Mouse (Mus musculus) forebrain, embryonic 15.5 days (tissue): ENCODE data around the gene Tulp4. TPM values are rescaled to one million over a fixed set of nuclear protein-coding genes. Genes with fewer than 3 reads are reported as not detected.
A peak's percentile ranks its signal among the peaks of the same experiment; 100 is the strongest.

Source experiments
- ATAC-seq: fragments of 200-750 bp; cut with Nextera tagmentation; replicated peaks from 2 replicates; pipeline ENCODE4 v1.8.0; 2017; ENCODE audit warnings: mild to moderate bottlenecking, moderate TSS enrichment, moderate library complexity
- H3K27ac ChIP-seq: fragments of 300-500 bp; sonication (generic); replicated peaks from 2 replicates; pipeline ENCODE4 v1.5.1; 2015; ENCODE audit warnings: mild to moderate bottlenecking, inconsistent platforms
- H3K27me3 ChIP-seq: fragments of 300-500 bp; sonication (generic); 2 replicates; pipeline ENCODE4 v1.6.1; 2015; ENCODE audit warnings: inconsistent platforms
- H3K36me3 ChIP-seq: fragments of 300-500 bp; sonication (generic); 2 replicates; pipeline ENCODE4 v1.6.1; 2015; ENCODE audit warnings: mild to moderate bottlenecking, inconsistent platforms
- H3K4me1 ChIP-seq: fragments of 300-500 bp; sonication (generic); 2 replicates; pipeline ENCODE4 v1.6.1; 2015; ENCODE audit warnings: inconsistent platforms
- H3K4me2 ChIP-seq: fragments of 300-500 bp; sonication (generic); replicated peaks from 2 replicates; pipeline ENCODE4 v1.6.1; 2015; ENCODE audit warnings: mild to moderate bottlenecking, inconsistent platforms
- H3K4me3 ChIP-seq: fragments of 300-500 bp; sonication (generic); 2 replicates; pipeline ENCODE4 v1.5.1; 2015; ENCODE audit warnings: mild to moderate bottlenecking, inconsistent platforms
- H3K9ac ChIP-seq: fragments of 300-500 bp; sonication (generic); replicated peaks from 2 replicates; pipeline ENCODE4 v1.6.1; 2015; ENCODE audit warnings: mild to moderate bottlenecking, inconsistent platforms
- H3K9me3 ChIP-seq: fragments of 300-500 bp; sonication (generic); 2 replicates; pipeline ENCODE4 v1.6.1; 2016; ENCODE audit warnings: inconsistent platforms
- WGBS: fragments of 180-500 bp; shearing (Covaris S2); methylation state at CpG from one replicate; pipeline ENCODE4 v1.1.7; 2015; ENCODE audit warnings: mixed read lengths; 5-methylcytosine and 5-hydroxymethylcytosine counted together
- polyA plus RNA-seq: library from polyadenylated mRNA; unstranded; fragments of >200 nt; fragmentation: Nextera tagmentation; extraction: Ambion mirVana; gene quantifications from 2 replicates; pipeline ENCODE4 v1.2.1, GENCODE M21; 2015

Tulp4 gene
- polyA plus RNA-seq, 1 experiment from 2014 or later: 152 TPM

DNA sequence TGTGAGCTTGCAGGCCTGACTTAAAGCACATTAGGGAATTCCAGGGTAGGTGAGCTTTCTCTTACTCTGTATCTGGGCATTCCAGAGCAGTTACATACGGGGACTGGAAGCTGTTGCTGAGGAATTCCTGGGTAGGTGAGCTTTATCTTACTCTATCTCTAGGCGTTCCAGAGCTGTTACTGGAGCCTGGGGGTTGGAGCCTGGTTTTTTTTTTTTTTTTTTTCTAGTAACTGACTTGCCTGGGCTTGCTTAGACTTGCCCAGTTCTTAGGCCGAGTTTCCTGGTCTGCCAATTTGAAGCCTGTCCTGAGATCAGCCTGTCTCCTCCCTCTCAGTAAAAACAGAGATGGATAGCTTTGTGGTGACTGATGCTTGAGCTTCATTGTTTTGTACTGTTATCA is 21.8 kb downstream of the Tulp4 start:
- Histone ChIP-seq H3K36me3 (peaks cover 22% of the 10 kb centered on the region), H3K9ac (no peak overlapping the region), H3K9me3 (no peaks in the 10 kb centered on the region), H3K27me3 (no peaks in the 10 kb centered on the region), H3K4me3 (no peak overlapping the region), H3K4me2 (no peak overlapping the region), H3K4me1 (peaks cover 8% of the 10 kb centered on the region), H3K27ac (no peak overlapping the region)
- no peak for ATAC-seq
- whole genome bisulfite sequencing: 74% methylated on average over 3 of the region's 3 CpGs

DNA sequence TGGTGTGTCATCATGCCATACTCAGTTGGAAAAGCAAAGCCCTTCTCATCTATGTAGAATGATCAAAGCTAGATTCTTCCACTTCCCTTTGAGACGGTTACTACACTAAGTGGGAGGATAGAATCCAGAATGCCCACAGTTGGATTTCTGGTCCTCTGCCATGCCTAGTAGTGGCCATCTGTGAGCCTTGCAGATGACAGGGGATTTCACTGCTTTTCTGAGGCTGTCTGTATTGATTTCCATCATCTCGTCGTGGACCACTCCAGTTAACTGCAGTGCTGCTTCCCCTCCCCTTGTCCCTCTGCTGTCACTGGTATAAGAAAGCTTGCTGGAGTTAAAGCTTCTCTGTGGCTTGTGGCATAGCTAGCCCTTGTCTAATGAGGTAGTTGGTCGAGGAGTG is 23.1 kb downstream of the Tulp4 start:
- no peak overlapping the region for H3K9ac ChIP-seq
- peaks cover 11% of the 10 kb centered on the region; the same call in 1 of the 2 replicates for H3K36me3 ChIP-seq
- H3K4me3 ChIP-seq: no peak overlapping the region
- no peak overlapping the region for H3K4me2 ChIP-seq
- 62% methylated on average over 4 of the region's 4 CpGs for WGBS
- 0 out of 2 replicates have a peak overlapping the region, but pooled peaks have one; percentile 25 for H3K27ac ChIP-seq
- H3K4me1 ChIP-seq: peaks cover 8% of the 10 kb centered on the region
- ATAC-seq: no peak
- no peaks in the 10 kb centered on the region for H3K9me3 ChIP-seq
- H3K27me3 ChIP-seq: no peaks in the 10 kb centered on the region

GRCm38 (mm10) chr17:6131083-6131482 is 24.8 kb downstream of the Tulp4 start:
- WGBS: 96% methylated on average over 3 of the region's 3 CpGs
- peaks cover 11% of the 10 kb centered on the region for H3K4me1 ChIP-seq
- H3K9me3 ChIP-seq: no peaks in the 10 kb centered on the region
- no peak overlapping the region for H3K27ac ChIP-seq
- H3K9ac ChIP-seq: no peak overlapping the region
- no peak for ATAC-seq
- no peaks in the 10 kb centered on the region for H3K27me3 ChIP-seq
- H3K36me3 ChIP-seq: 0 out of 2 replicates have a peak, but pooled peaks cover 3% of the 10 kb centered on the region
- no peak overlapping the region for H3K4me3 ChIP-seq
- H3K4me2 ChIP-seq: no peak overlapping the region

DNA sequence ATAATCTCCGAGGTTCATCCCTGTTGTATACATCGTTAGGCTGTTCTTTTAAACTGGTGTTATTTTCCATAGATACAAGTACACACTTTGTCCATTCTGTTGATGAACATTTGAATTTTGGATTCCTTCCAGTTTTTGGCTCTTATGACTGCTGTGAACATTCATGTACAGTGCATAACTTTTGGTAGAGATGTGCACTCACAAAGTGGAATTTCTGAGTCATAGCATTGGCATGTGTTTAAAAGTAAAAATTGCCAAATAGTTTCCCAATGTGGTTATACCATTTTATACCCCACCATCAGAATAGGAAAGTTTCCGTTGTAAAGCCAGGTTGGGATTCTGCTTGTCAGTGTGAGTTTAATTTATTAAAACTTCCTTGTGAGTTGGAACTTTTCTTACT is 34.6 kb downstream of the Tulp4 start:
- whole genome bisulfite sequencing: 74% methylated on average over 3 of the region's 3 CpGs

DNA sequence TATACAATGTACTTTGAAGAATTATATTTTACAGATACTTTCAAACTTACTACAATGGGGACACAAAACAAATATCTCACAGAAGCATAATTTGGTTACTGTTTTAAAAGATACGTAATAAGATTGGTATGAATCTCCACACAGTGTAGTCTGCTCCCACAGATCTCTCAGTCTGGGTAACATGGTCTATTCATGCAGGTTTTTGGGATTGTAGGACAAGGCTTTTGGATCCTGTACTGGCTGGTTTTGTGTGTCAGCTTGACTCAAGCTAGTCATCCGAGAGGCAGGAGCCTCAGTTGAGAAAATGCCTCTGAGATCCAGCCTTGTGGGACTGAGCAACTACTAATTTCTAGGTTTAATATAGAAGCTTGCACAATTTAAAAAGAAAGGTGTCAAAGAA is 35.1 kb downstream of the Tulp4 start:
- Histone ChIP-seq H3K4me3 (no peak overlapping the region), H3K9me3 (no peaks in the 10 kb centered on the region), H3K4me1 (0 out of 2 replicates have a peak, but pooled peaks cover 2% of the 10 kb centered on the region), H3K9ac (no peak overlapping the region), H3K27ac (no peak overlapping the region), H3K36me3 (peaks cover 13% of the 10 kb centered on the region), H3K27me3 (no peaks in the 10 kb centered on the region), H3K4me2 (no peak overlapping the region)
- 90% methylated on average over 2 of the region's 2 CpGs for WGBS
- ATAC-seq: no peak

More for the DNA sequence above, 34.6 kb downstream of the Tulp4 start:
- no peaks in the 10 kb centered on the region for H3K9me3 ChIP-seq
- no peaks in the 10 kb centered on the region for H3K27me3 ChIP-seq
- H3K4me1 ChIP-seq: 0 out of 2 replicates have a peak, but pooled peaks cover 2% of the 10 kb centered on the region
- no peak overlapping the region for H3K27ac ChIP-seq
- H3K9ac ChIP-seq: no peak overlapping the region
- no peak for ATAC-seq
- H3K36me3 ChIP-seq: peaks cover 13% of the 10 kb centered on the region
- no peak overlapping the region for H3K4me2 ChIP-seq
- no peak overlapping the region for H3K4me3 ChIP-seq

DNA sequence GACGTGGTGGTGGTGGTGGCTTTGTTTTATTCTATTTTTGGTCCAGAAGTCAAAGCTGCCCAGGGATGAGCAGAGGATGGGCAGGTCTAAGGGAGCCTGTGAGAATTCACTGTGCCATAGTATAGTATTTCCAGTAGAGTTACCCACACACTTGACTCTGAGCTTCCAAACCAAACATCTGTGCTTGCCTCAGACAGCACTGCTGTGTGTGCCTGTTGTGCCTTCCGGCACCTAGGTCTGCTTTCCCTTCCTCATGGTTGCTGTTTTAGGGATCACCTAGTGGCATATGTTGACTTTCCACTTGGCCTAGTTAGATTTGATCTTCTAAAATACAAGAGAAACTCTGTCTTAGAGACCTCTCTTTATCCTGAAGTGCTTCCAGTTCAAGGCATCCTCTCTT is 39.0 kb downstream of the Tulp4 start:
- H3K27ac ChIP-seq: no peak overlapping the region
- no peak overlapping the region for H3K4me3 ChIP-seq
- H3K4me2 ChIP-seq: no peak overlapping the region
- no peak for ATAC-seq
- no peak overlapping the region for H3K9ac ChIP-seq
- peaks cover 4% of the 10 kb centered on the region; the same call in 1 of the 2 replicates for H3K36me3 ChIP-seq
- 89% methylated on average over 2 of the region's 2 CpGs for WGBS
- 0 out of 2 replicates have a peak, but pooled peaks cover 2% of the 10 kb centered on the region for H3K4me1 ChIP-seq
- no peaks in the 10 kb centered on the region for H3K27me3 ChIP-seq
- H3K9me3 ChIP-seq: no peaks in the 10 kb centered on the region

DNA sequence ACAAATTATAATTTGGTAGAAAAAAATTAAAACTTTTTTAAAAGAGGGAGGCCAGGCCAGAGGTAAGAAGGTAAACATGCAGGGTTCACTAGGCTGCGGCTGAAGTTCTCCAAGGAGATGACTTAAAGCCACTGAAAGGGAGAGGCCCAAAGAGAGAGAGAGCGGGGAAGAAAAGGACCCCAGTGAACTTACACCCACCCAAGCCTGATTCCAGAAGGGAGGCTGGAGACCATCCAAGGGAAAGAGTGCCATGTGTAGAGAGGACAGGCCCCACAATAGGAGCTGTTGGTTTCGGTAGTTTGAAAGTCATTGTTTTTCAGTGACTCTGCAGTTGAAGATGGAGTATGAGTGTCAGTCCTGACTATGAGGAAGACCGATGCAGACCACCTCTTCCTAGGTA is 46.7 kb downstream of the Tulp4 start:
- Histone ChIP-seq H3K36me3 (no peaks in the 10 kb centered on the region), H3K9me3 (no peaks in the 10 kb centered on the region), H3K27me3 (no peaks in the 10 kb centered on the region), H3K9ac (no peak overlapping the region), H3K4me1 (0 out of 2 replicates have a peak, but pooled peaks cover 3% of the 10 kb centered on the region), H3K4me2 (no peak overlapping the region), H3K4me3 (no peak overlapping the region), H3K27ac (no peak overlapping the region)
- WGBS: 95% methylated on average over 4 of the region's 4 CpGs
- ATAC-seq: no peak

GRCm38 (mm10) chr17:6153581-6153980 is 47.3 kb downstream of the Tulp4 start:
- no peak overlapping the region for H3K4me2 ChIP-seq
- H3K4me1 ChIP-seq: 0 out of 2 replicates have a peak, but pooled peaks cover 3% of the 10 kb centered on the region
- WGBS: 94% methylated on average over 4 of the region's 4 CpGs
- no peak overlapping the region for H3K9ac ChIP-seq
- H3K27me3 ChIP-seq: no peaks in the 10 kb centered on the region
- no peaks in the 10 kb centered on the region for H3K9me3 ChIP-seq
- H3K4me3 ChIP-seq: no peak overlapping the region
- H3K27ac ChIP-seq: no peak overlapping the region
- H3K36me3 ChIP-seq: no peaks in the 10 kb centered on the region
- ATAC-seq: no peak

DNA sequence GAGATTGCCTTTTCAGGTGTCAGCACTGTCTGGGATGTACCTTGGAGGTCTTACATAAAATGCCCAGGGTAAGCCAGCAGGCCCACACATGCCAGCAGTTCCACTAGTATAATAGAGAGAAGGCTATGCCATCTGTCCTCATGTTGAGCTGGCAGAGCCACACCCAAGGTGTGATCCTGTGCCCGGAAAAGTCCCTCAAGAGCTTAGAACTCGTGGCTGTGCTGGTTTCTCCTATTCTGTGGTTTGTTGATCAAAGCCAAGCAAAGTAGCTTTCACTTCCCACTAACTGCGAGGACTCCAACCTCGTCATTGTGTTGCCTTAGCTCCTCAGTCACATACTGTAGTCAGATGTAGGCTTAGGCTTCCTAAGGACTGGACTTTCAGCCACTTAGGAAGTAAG is 48.1 kb downstream of the Tulp4 start:
- 78% methylated on average over 4 of the region's 4 CpGs for WGBS
- no peak for ATAC-seq
- no peaks in the 10 kb centered on the region for H3K9me3 ChIP-seq
- H3K4me3 ChIP-seq: no peak overlapping the region
- H3K4me1 ChIP-seq: 0 out of 2 replicates have a peak, but pooled peaks cover 3% of the 10 kb centered on the region
- no peak overlapping the region for H3K4me2 ChIP-seq
- H3K27ac ChIP-seq: no peak overlapping the region
- no peaks in the 10 kb centered on the region for H3K27me3 ChIP-seq
- H3K36me3 ChIP-seq: no peaks in the 10 kb centered on the region
- H3K9ac ChIP-seq: no peak overlapping the region

- Histone ChIP-seq H3K36me3 (no peaks in the 10 kb centered on the region), H3K4me3 (no peak overlapping the region), H3K27ac (no peak overlapping the region), H3K9ac (no peak overlapping the region), H3K27me3 (no peaks in the 10 kb centered on the region), H3K4me2 (no peak overlapping the region), H3K4me1 (no peaks in the 10 kb centered on the region), H3K9me3 (no peaks in the 10 kb centered on the region)
- ATAC-seq: no peak
- whole genome bisulfite sequencing: 97% methylated on average over 6 of the region's 6 CpGs
Measured at GRCm38 (mm10) chr17:6160495-6160894, 54.3 kb downstream of the Tulp4 start.

DNA sequence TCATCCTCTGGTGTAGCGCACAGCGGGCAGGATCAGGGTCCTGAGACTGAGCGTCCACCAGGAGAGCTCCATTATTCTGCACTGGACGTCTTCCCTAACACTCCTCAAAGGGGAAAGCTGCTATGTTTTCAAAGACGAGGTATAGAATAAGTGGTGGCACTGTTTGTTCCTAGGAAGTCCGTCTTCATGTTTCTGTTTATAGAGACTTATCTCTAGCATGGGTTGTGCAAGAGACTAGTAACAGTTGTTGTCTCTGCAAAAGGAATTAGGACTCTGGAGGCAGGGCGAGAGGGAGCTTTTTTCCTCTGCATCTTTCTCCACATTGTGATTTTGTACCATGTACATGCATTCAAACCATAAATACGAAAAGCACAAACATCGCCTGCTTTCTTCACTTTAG is 55.7 kb downstream of the Tulp4 start:
- H3K4me1 ChIP-seq: no peaks in the 10 kb centered on the region
- no peak overlapping the region for H3K4me3 ChIP-seq
- H3K36me3 ChIP-seq: no peaks in the 10 kb centered on the region
- H3K9me3 ChIP-seq: no peaks in the 10 kb centered on the region
- ATAC-seq: no peak
- H3K9ac ChIP-seq: no peak overlapping the region
- WGBS: 81% methylated on average over 9 of the region's 9 CpGs
- no peaks in the 10 kb centered on the region for H3K27me3 ChIP-seq
- no peak overlapping the region for H3K4me2 ChIP-seq
- H3K27ac ChIP-seq: no peak overlapping the region

- ATAC-seq: no peak
- no peaks in the 10 kb centered on the region for H3K27me3 ChIP-seq
- H3K4me1 ChIP-seq: no peaks in the 10 kb centered on the region
- H3K4me3 ChIP-seq: no peak overlapping the region
- no peak overlapping the region for H3K4me2 ChIP-seq
- H3K9ac ChIP-seq: no peak overlapping the region
- 90% methylated on average over 1 of the region's 1 CpGs for WGBS
- H3K9me3 ChIP-seq: no peaks in the 10 kb centered on the region
- H3K36me3 ChIP-seq: no peaks in the 10 kb centered on the region
- no peak overlapping the region for H3K27ac ChIP-seq
Measured at GRCm38 (mm10) chr17:6162761-6163160, 56.5 kb downstream of the Tulp4 start.

- WGBS: 68% methylated on average over 4 of the region's 4 CpGs
- Histone ChIP-seq H3K27ac (no peak overlapping the region), H3K9ac (no peak overlapping the region), H3K36me3 (no peaks in the 10 kb centered on the region), H3K4me2 (no peak overlapping the region), H3K4me3 (no peak overlapping the region), H3K9me3 (no peaks in the 10 kb centered on the region), H3K27me3 (no peaks in the 10 kb centered on the region), H3K4me1 (no peaks in the 10 kb centered on the region)
- no peak for ATAC-seq
Measured at GRCm38 (mm10) chr17:6164911-6165310, 58.7 kb downstream of the Tulp4 start.
